Mouse (Mus musculus) B cell, adult 2 months (primary cell): ENCODE results near the gene Mgarp.

Experiments used
- DNase-seq, 2 experiments: peaks; one replicate each; pipeline ENCODE4 v3.0.0; 2022

The Mgarp gene

GRCm38 (mm10) chr3:51339378-51339733, 57.2 kb downstream of the Mgarp start:
- DNase-seq = no peak
